9 mouse cellular contexts compared by ENCODE assay signal in genomic region chr7:4924483-4924882, GRCm38 (mm10). TPM values are rescaled to one million over a fixed set of nuclear protein-coding genes. Genes with fewer than 3 reads are reported as not detected.
DNase-seq lines count a peak whose midpoint lies in the region; ATAC-seq lines count a peak whose summit lies in the region.
"Had no signal": no experiment of that assay in that cellular context is flagged by ENCODE, and none has a peak within 500 bp of the region (broad histone marks: within the 10 kb centered on the region; RNA-seq: fewer than 3 reads in every experiment).

No protein-coding gene starts in this region.

- no peak overlapping the region for H3K4me3 ChIP-seq in kidney, embryonic 14.5 days (ENCODE audit: low read length)
- H3K4me3 ChIP-seq in hindbrain, embryonic 16.5 days (ENCODE audit: low read length), result peak overlapping the region; percentile 42
- no peak overlapping the region for H3K4me3 ChIP-seq in neural tube, embryonic 12.5 days

- 3% methylated on average over 4 of the region's 4 CpGs for WGBS in kidney, embryonic 14.5 days
- 4% methylated on average over 4 of the region's 4 CpGs for WGBS in hindbrain, embryonic 16.5 days
- 3% methylated on average over 4 of the region's 4 CpGs for WGBS in neural tube, embryonic 12.5 days

- H3K27me3 ChIP-seq in kidney, embryonic 14.5 days (ENCODE audit: control insufficient read depth, insufficient read depth, low read length), result no peaks in the 10 kb centered on the region
- no peaks in the 10 kb centered on the region for H3K27me3 ChIP-seq in hindbrain, embryonic 16.5 days (replicated peaks; ENCODE audit: control insufficient read depth, insufficient read depth, low read length)
- H3K27me3 ChIP-seq in neural tube, embryonic 12.5 days (replicated peaks), result no peaks in the 10 kb centered on the region

- peak overlapping the region; percentile 94 for H3K27ac ChIP-seq in kidney, embryonic 14.5 days (ENCODE audit: low read depth, low read length)
- peak overlapping the region; percentile 94 for H3K27ac ChIP-seq in hindbrain, embryonic 16.5 days (ENCODE audit: low read depth, low read length)
- peak overlapping the region; percentile 82; the same call in 1 of the 2 replicates for H3K27ac ChIP-seq in neural tube, embryonic 12.5 days

- H3K9me3 ChIP-seq in kidney, embryonic 14.5 days (ENCODE audit: control insufficient read depth, low read length), result no peaks in the 10 kb centered on the region
- no peaks in the 10 kb centered on the region for H3K9me3 ChIP-seq in hindbrain, embryonic 16.5 days (ENCODE audit: control insufficient read depth, low read length)
- no peaks in the 10 kb centered on the region for H3K9me3 ChIP-seq in neural tube, embryonic 12.5 days

- H3K9ac ChIP-seq in kidney, embryonic 14.5 days (ENCODE audit: low read depth, low read length), result peak overlapping the region; percentile 50
- H3K9ac ChIP-seq in hindbrain, embryonic 16.5 days (ENCODE audit: low read depth, low read length), result peak overlapping the region; percentile 76
- H3K9ac ChIP-seq in neural tube, embryonic 12.5 days, result peak overlapping the region; percentile 65

- peaks cover 52% of the 10 kb centered on the region for H3K4me1 ChIP-seq in kidney, embryonic 14.5 days (ENCODE audit: control insufficient read depth, insufficient read depth, low read length)
- peaks cover 38% of the 10 kb centered on the region for H3K4me1 ChIP-seq in hindbrain, embryonic 16.5 days (ENCODE audit: control insufficient read depth, insufficient read depth, low read depth, low read length)
- peaks cover 72% of the 10 kb centered on the region for H3K4me1 ChIP-seq in neural tube, embryonic 12.5 days

- no peak for DNase-seq in kidney, adult 11 months
- DNase-seq in embryo, embryonic 11 days, result peak; percentile 54
- DNase-seq in spleen, postnatal 10 days (ENCODE audit: low spot score in 2 of 2), result no peak
- no peak for DNase-seq in kidney, adult 8-10 months
- DNase-seq in urinary bladder, postnatal 10 days (ENCODE audit: low spot score), result no peak

- ATAC-seq in kidney, embryonic 14.5 days (ENCODE audit: low FRiP score, low TSS enrichment), result no peak
- ATAC-seq in hindbrain, embryonic 16.5 days, result no peak
- no peak for ATAC-seq in neural tube, embryonic 12.5 days (ENCODE audit: low FRiP score, low read depth)

- H3K4me2 ChIP-seq in kidney, embryonic 14.5 days (replicated peaks; ENCODE audit: low read depth, low read length), result peak overlapping the region; percentile 51; the same call in 1 of the 2 replicates
- H3K4me2 ChIP-seq in hindbrain, embryonic 16.5 days (ENCODE audit: low read length), result peak overlapping the region; percentile 85
- peak overlapping the region; percentile 83 for H3K4me2 ChIP-seq in neural tube, embryonic 12.5 days (replicated peaks)

- peaks cover 16% of the 10 kb centered on the region for H3K36me3 ChIP-seq in kidney, embryonic 14.5 days (ENCODE audit: control insufficient read depth, insufficient read depth, low read length)
- peaks cover 15% of the 10 kb centered on the region for H3K36me3 ChIP-seq in hindbrain, embryonic 16.5 days (ENCODE audit: control insufficient read depth, insufficient read depth, low read length)
- peaks cover 19% of the 10 kb centered on the region for H3K36me3 ChIP-seq in neural tube, embryonic 12.5 days

RNA-seq across cellular contexts. Expression of gene Ssc5d, which starts 1.1 kb away (rescaled TPM):
- 1.1 and 2.5 TPM in 2 replicates for polyA plus RNA-seq in kidney, embryonic 14.5 days (2014; fragmentation: Nextera tagmentation; extraction: Ambion mirVana)
- 1.1 and 2.4 TPM in 2 replicates for polyA plus RNA-seq in hindbrain, embryonic 16.5 days (2015; fragmentation: Nextera tagmentation; extraction: Ambion mirVana)
- 2.5 and 3.0 TPM in 2 replicates for polyA plus RNA-seq in neural tube, embryonic 12.5 days (2016; fragmentation: Nextera tagmentation; extraction: Ambion mirVana)

RNA-seq across cellular contexts. Expression of gene Nat14, which starts 2.7 kb away (rescaled TPM):
- polyA plus RNA-seq in kidney, embryonic 14.5 days (2014; fragmentation: Nextera tagmentation; extraction: Ambion mirVana), result 3.1 and 3.6 TPM in 2 replicates
- polyA plus RNA-seq in hindbrain, embryonic 16.5 days (2015; fragmentation: Nextera tagmentation; extraction: Ambion mirVana), result 35.2 and 39.3 TPM in 2 replicates
- polyA plus RNA-seq in neural tube, embryonic 12.5 days (2016; fragmentation: Nextera tagmentation; extraction: Ambion mirVana), result 13.0 and 13.7 TPM in 2 replicates

RNA-seq across cellular contexts. Expression of gene Zfp628, which starts 9.5 kb away (rescaled TPM):
- polyA plus RNA-seq in kidney, embryonic 14.5 days (2014; fragmentation: Nextera tagmentation; extraction: Ambion mirVana), result 4.5 and 5.2 TPM in 2 replicates
- 3.2 and 4.2 TPM in 2 replicates for polyA plus RNA-seq in hindbrain, embryonic 16.5 days (2015; fragmentation: Nextera tagmentation; extraction: Ambion mirVana)
- 4.4 and 4.5 TPM in 2 replicates for polyA plus RNA-seq in neural tube, embryonic 12.5 days (2016; fragmentation: Nextera tagmentation; extraction: Ambion mirVana)

RNA-seq across cellular contexts. Expression of gene Gm36210, which starts 18.2 kb away (rescaled TPM):
- polyA plus RNA-seq in kidney, embryonic 14.5 days (2014; fragmentation: Nextera tagmentation; extraction: Ambion mirVana), result 0.22 TPM in 1 of 2 replicates, not detected in the other
- polyA plus RNA-seq in hindbrain, embryonic 16.5 days (2015; fragmentation: Nextera tagmentation; extraction: Ambion mirVana), result 0.48 and 0.52 TPM in 2 replicates
- polyA plus RNA-seq in neural tube, embryonic 12.5 days (2016; fragmentation: Nextera tagmentation; extraction: Ambion mirVana), result 0.29 TPM in 1 of 2 replicates, not detected in the other
- polyA plus RNA-seq: G1E had no signal

RNA-seq across cellular contexts. Expression of gene Sbk2, which starts 39.7 kb away (rescaled TPM):
- polyA plus RNA-seq in kidney, embryonic 14.5 days (2014; fragmentation: Nextera tagmentation; extraction: Ambion mirVana), result 0.43 TPM in 1 of 2 replicates, not detected in the other
- 0.14 TPM in 1 of 2 replicates, not detected in the other for polyA plus RNA-seq in hindbrain, embryonic 16.5 days (2015; fragmentation: Nextera tagmentation; extraction: Ambion mirVana)
- polyA plus RNA-seq in neural tube, embryonic 12.5 days (2016; fragmentation: Nextera tagmentation; extraction: Ambion mirVana), result 0.13 TPM in 2 replicates
- polyA plus RNA-seq: G1E had no signal
